Mouse (Mus musculus) layer of hippocampus, adult 9-11 months (tissue): ENCODE results near the gene Plac1.
"Not testable (repeated sequence)": the region's sequence is repeated elsewhere in the genome, so short reads cannot be mapped to it uniquely, and the experiment has no call there.

Experiments used
- DNase-seq: peaks from one replicate; pipeline ENCODE4 v3.0.0; 2022

Plac1 gene

GRCm38 (mm10) chrX:53041006-53041405 lies 198.9 kb downstream of the Plac1 start:
- DNase-seq, result no peak

- no peak for DNase-seq
Observed at GRCm38 (mm10) chrX:53040138-53040537, 199.8 kb downstream of the Plac1 start.

- no peak for DNase-seq
Observed at GRCm38 (mm10) chrX:53039651-53040050, 200.3 kb downstream of the Plac1 start.

- no peak for DNase-seq
Observed at GRCm38 (mm10) chrX:53038194-53038593, 201.7 kb downstream of the Plac1 start.

GRCm38 (mm10) chrX:53029559-53029958 lies 210.4 kb downstream of the Plac1 start:
- DNase-seq, result no peak

GRCm38 (mm10) chrX:53025471-53026223 lies 214.3 kb downstream of the Plac1 start:
- DNase-seq, result no peak

- not testable (repeated sequence) for DNase-seq
Observed at GRCm38 (mm10) chrX:53024268-53024667, 215.6 kb downstream of the Plac1 start.

GRCm38 (mm10) chrX:53023021-53023420 lies 216.9 kb downstream of the Plac1 start:
- peak; percentile 6 for DNase-seq
